Mouse (Mus musculus): Measurements from ENCODE around the gene Fam173b. TPM values are rescaled to one million over a fixed set of nuclear protein-coding genes. Genes with fewer than 3 reads are reported as not detected.

The Fam173b gene
- polyA plus RNA-seq, 1 experiment from 2014 or later: 13.1 TPM

DNA sequence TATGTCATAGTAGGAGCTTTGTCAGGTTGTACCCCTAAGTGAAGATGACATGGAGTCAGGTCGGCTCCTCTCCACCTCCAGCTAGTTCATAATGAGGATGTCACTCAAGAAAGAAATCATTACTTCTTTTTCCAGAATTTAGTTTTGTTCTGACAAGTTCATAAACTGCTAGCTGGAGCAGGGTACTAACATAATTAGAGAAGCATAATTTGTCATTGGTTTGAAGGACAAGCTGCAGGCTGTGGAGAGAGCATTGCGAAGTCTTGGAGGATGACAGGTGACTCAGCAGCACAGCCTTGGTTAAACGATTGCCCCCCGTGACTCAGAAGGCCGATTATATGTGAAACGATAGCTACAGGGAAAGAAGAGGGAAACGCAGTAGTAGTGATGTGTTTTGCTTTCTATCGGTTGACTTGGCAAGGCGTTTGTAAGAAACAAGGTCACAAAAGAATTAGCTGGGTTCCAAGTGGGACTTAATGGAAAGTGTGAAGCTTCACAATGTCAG, 34.5 kb downstream of the Fam173b start:
- Histone ChIP-seq H3K4me3 (ENCODE audit: low read length) (no peak overlapping the region), H3K9me3 (ENCODE audit: control insufficient read depth, low read length) (peaks cover 4% of the 10 kb centered on the region), H3K27me3 (ENCODE audit: control insufficient read depth, insufficient read depth, low read length) (no peaks in the 10 kb centered on the region), H3K27ac (ENCODE audit: low read depth, low read length) (no peak overlapping the region), H3K4me2 (replicated peaks; ENCODE audit: low read depth, low read length) (no peak overlapping the region), H3K9ac (ENCODE audit: low read depth, low read length) (no peak overlapping the region), H3K4me1 (ENCODE audit: control insufficient read depth, insufficient read depth, low read length) (0 out of 2 replicates have a peak, but pooled peaks cover 4% of the 10 kb centered on the region), H3K36me3 (ENCODE audit: control insufficient read depth, insufficient read depth, low read length) (no peaks in the 10 kb centered on the region)
- ATAC-seq (ENCODE audit: low FRiP score, low TSS enrichment): no peak
- 61% methylated on average over 9 of the region's 9 CpGs for WGBS

- Histone ChIP-seq H3K9ac (ENCODE audit: low read depth, low read length) (no peak overlapping the region), H3K27me3 (ENCODE audit: control insufficient read depth, insufficient read depth, low read length) (no peaks in the 10 kb centered on the region), H3K27ac (ENCODE audit: low read depth, low read length) (no peak overlapping the region; the same call in 1 of the 2 replicates), H3K36me3 (ENCODE audit: control insufficient read depth, insufficient read depth, low read length) (no peaks in the 10 kb centered on the region), H3K4me1 (ENCODE audit: control insufficient read depth, insufficient read depth, low read length) (no peaks in the 10 kb centered on the region), H3K4me3 (ENCODE audit: low read length) (no peak overlapping the region), H3K9me3 (ENCODE audit: control insufficient read depth, low read length) (no peaks in the 10 kb centered on the region), H3K4me2 (replicated peaks; ENCODE audit: low read depth, low read length) (no peak overlapping the region)
- WGBS: 65% methylated on average over 6 of the region's 6 CpGs
- ATAC-seq (ENCODE audit: low FRiP score, low TSS enrichment): no peak
These were observed 45.6 kb downstream of the Fam173b start for GRCm38 (mm10) chr15:31647225-31647624.

DNA sequence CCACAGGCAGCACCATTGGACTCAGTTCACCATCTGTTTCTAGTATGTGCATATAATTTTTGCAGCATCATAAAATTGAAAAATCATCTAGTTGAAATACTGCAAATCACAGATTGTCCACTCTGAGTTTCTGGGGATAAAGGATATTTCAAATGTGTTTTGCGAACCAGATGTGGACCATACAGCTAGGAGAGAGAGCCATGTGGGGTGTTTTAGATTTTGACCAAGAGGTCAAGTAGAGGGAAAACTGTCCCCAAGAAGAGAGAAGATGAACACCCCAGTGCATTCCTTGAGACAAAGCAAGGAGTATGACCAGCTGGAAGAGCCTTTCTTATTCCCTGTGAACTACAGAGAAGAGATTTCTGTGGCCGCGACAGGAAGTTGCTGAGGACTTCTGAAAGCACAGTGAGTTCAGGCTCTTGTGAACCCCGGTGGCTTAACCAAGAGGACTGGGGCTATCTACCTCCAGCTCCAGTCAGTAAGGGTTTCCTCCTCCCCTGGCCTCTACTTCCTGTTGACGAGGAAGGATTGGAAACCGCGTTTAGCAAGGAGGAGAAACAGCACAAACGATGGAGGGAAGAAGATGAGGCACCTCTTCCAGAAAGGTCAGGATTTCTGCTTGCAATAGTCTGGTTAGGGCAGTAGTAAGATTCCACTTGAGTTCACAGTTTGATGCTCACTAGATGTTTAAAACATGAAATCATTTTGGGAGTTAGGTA, 46.4 kb downstream of the Fam173b start:
- Histone ChIP-seq H3K4me2 (replicated peaks; ENCODE audit: low read depth, low read length) (no peak overlapping the region), H3K4me3 (ENCODE audit: low read length) (no peak overlapping the region), H3K27ac (ENCODE audit: low read depth, low read length) (no peak overlapping the region; the same call in 1 of the 2 replicates), H3K9ac (ENCODE audit: low read depth, low read length) (no peak overlapping the region), H3K9me3 (ENCODE audit: control insufficient read depth, low read length) (no peaks in the 10 kb centered on the region), H3K4me1 (ENCODE audit: control insufficient read depth, insufficient read depth, low read length) (no peaks in the 10 kb centered on the region), H3K27me3 (ENCODE audit: control insufficient read depth, insufficient read depth, low read length) (no peaks in the 10 kb centered on the region), H3K36me3 (ENCODE audit: control insufficient read depth, insufficient read depth, low read length) (no peaks in the 10 kb centered on the region)
- 66% methylated on average over 8 of the region's 8 CpGs for WGBS
- ATAC-seq (ENCODE audit: low FRiP score, low TSS enrichment): no peak

- ATAC-seq (ENCODE audit: low FRiP score, low TSS enrichment): no peak
- Histone ChIP-seq H3K36me3 (ENCODE audit: control insufficient read depth, insufficient read depth, low read length) (no peaks in the 10 kb centered on the region), H3K4me1 (ENCODE audit: control insufficient read depth, insufficient read depth, low read length) (no peaks in the 10 kb centered on the region), H3K4me3 (ENCODE audit: low read length) (no peak overlapping the region), H3K27me3 (ENCODE audit: control insufficient read depth, insufficient read depth, low read length) (no peaks in the 10 kb centered on the region), H3K9ac (ENCODE audit: low read depth, low read length) (no peak overlapping the region), H3K4me2 (replicated peaks; ENCODE audit: low read depth, low read length) (no peak overlapping the region), H3K27ac (ENCODE audit: low read depth, low read length) (no peak overlapping the region), H3K9me3 (ENCODE audit: control insufficient read depth, low read length) (no peaks in the 10 kb centered on the region)
- 92% methylated on average over 12 of the region's 12 CpGs for WGBS
These were observed 48.0 kb downstream of the Fam173b start for GRCm38 (mm10) chr15:31649691-31650090.

GRCm38 (mm10) chr15:31650821-31651220, 49.2 kb downstream of the Fam173b start:
- Histone ChIP-seq H3K27ac (ENCODE audit: low read depth, low read length) (no peak overlapping the region), H3K4me3 (ENCODE audit: low read length) (no peak overlapping the region), H3K9ac (ENCODE audit: low read depth, low read length) (no peak overlapping the region), H3K4me2 (replicated peaks; ENCODE audit: low read depth, low read length) (no peak overlapping the region), H3K27me3 (ENCODE audit: control insufficient read depth, insufficient read depth, low read length) (no peaks in the 10 kb centered on the region), H3K9me3 (ENCODE audit: control insufficient read depth, low read length) (no peaks in the 10 kb centered on the region), H3K36me3 (ENCODE audit: control insufficient read depth, insufficient read depth, low read length) (no peaks in the 10 kb centered on the region), H3K4me1 (ENCODE audit: control insufficient read depth, insufficient read depth, low read length) (no peaks in the 10 kb centered on the region)
- ATAC-seq (ENCODE audit: low FRiP score, low TSS enrichment): no peak
- 93% methylated on average over 7 of the region's 7 CpGs for WGBS

- H3K27ac ChIP-seq (ENCODE audit: low read depth, low read length): no peak overlapping the region
- peak; percentile 91 for ATAC-seq (ENCODE audit: low FRiP score, low TSS enrichment)
- no peaks in the 10 kb centered on the region for H3K27me3 ChIP-seq (ENCODE audit: control insufficient read depth, insufficient read depth, low read length)
- WGBS: 46% methylated on average over 5 of the region's 5 CpGs
- no peak overlapping the region for H3K4me3 ChIP-seq (ENCODE audit: low read length)
- no peak overlapping the region for H3K4me2 ChIP-seq (replicated peaks; ENCODE audit: low read depth, low read length)
- no peaks in the 10 kb centered on the region for H3K36me3 ChIP-seq (ENCODE audit: control insufficient read depth, insufficient read depth, low read length)
- H3K4me1 ChIP-seq (ENCODE audit: control insufficient read depth, insufficient read depth, low read length): no peaks in the 10 kb centered on the region
- H3K9me3 ChIP-seq (ENCODE audit: control insufficient read depth, low read length): no peaks in the 10 kb centered on the region
- H3K9ac ChIP-seq (ENCODE audit: low read depth, low read length): no peak overlapping the region
These were observed 58.6 kb downstream of the Fam173b start for GRCm38 (mm10) chr15:31660133-31660795.

DNA sequence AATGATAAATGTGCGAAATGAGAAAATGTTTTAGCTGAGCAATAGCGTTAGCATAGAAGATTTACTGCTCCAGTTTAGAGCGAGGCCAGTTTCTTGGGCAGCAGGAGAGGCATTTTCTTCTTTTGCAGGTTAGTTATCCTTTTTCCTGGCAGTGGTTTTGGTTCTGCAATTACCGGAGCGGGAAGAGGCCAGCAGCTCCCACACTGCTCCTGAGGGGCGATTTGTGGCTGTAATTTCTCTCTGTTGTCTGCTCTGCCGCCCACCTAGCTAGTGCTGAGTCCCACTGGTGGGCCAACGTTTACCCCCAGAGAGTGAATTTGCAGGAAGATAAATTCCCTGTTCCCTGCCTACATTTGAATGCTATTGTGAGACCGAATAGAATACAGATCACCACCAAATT, 59.2 kb downstream of the Fam173b start:
- Histone ChIP-seq H3K4me2 (replicated peaks; ENCODE audit: low read depth, low read length) (no peak overlapping the region), H3K4me3 (ENCODE audit: low read length) (no peak overlapping the region), H3K4me1 (ENCODE audit: control insufficient read depth, insufficient read depth, low read length) (no peaks in the 10 kb centered on the region), H3K36me3 (ENCODE audit: control insufficient read depth, insufficient read depth, low read length) (no peaks in the 10 kb centered on the region), H3K9ac (ENCODE audit: low read depth, low read length) (no peak overlapping the region), H3K9me3 (ENCODE audit: control insufficient read depth, low read length) (no peaks in the 10 kb centered on the region), H3K27ac (ENCODE audit: low read depth, low read length) (no peak overlapping the region), H3K27me3 (ENCODE audit: control insufficient read depth, insufficient read depth, low read length) (no peaks in the 10 kb centered on the region)
- ATAC-seq (ENCODE audit: low FRiP score, low TSS enrichment): peak; percentile 66
- WGBS: 33% methylated on average over 9 of the region's 9 CpGs

GRCm38 (mm10) chr15:31661802-31662201, 60.1 kb downstream of the Fam173b start:
- no peak for ATAC-seq (ENCODE audit: low FRiP score, low TSS enrichment)
- H3K4me3 ChIP-seq (ENCODE audit: low read length): no peak overlapping the region
- H3K36me3 ChIP-seq (ENCODE audit: control insufficient read depth, insufficient read depth, low read length): no peaks in the 10 kb centered on the region
- H3K9ac ChIP-seq (ENCODE audit: low read depth, low read length): no peak overlapping the region
- no peaks in the 10 kb centered on the region for H3K9me3 ChIP-seq (ENCODE audit: control insufficient read depth, low read length)
- H3K27ac ChIP-seq (ENCODE audit: low read depth, low read length): no peak overlapping the region
- H3K27me3 ChIP-seq (ENCODE audit: control insufficient read depth, insufficient read depth, low read length): no peaks in the 10 kb centered on the region
- H3K4me2 ChIP-seq (replicated peaks; ENCODE audit: low read depth, low read length): no peak overlapping the region
- no peaks in the 10 kb centered on the region for H3K4me1 ChIP-seq (ENCODE audit: control insufficient read depth, insufficient read depth, low read length)
- 91% methylated on average over 4 of the region's 4 CpGs for WGBS

GRCm38 (mm10) chr15:31663074-31663473, 61.4 kb downstream of the Fam173b start:
- H3K27ac ChIP-seq (ENCODE audit: low read depth, low read length): no peak overlapping the region
- no peaks in the 10 kb centered on the region for H3K36me3 ChIP-seq (ENCODE audit: control insufficient read depth, insufficient read depth, low read length)
- H3K4me1 ChIP-seq (ENCODE audit: control insufficient read depth, insufficient read depth, low read length): no peaks in the 10 kb centered on the region
- H3K27me3 ChIP-seq (ENCODE audit: control insufficient read depth, insufficient read depth, low read length): no peaks in the 10 kb centered on the region
- no peak for ATAC-seq (ENCODE audit: low FRiP score, low TSS enrichment)
- H3K4me2 ChIP-seq (replicated peaks; ENCODE audit: low read depth, low read length): no peak overlapping the region
- WGBS: 82% methylated on average over 3 of the region's 3 CpGs
- H3K4me3 ChIP-seq (ENCODE audit: low read length): no peak overlapping the region
- H3K9ac ChIP-seq (ENCODE audit: low read depth, low read length): no peak overlapping the region
- H3K9me3 ChIP-seq (ENCODE audit: control insufficient read depth, low read length): no peaks in the 10 kb centered on the region
